Mouse (Mus musculus) brain, embryonic 14.5 days (tissue): ENCODE measurements around the gene Slc4a7.

ENCODE experiments used
- CTCF ChIP-seq: fragments of 200-500 bp; IDR thresholded peaks from 2 replicates; pipeline ENCODE4 v1.5.1; 2012; ENCODE audit warnings: inconsistent platforms, mild to moderate bottlenecking, moderate library complexity, borderline replicate concordance; ENCODE audit not compliant: insufficient read depth, insufficient read length; ENCODE audit errors: extremely low read depth
- POLR2A ChIP-seq: fragments of 200-500 bp; IDR thresholded peaks from 2 replicates; pipeline ENCODE4 v1.6.1; 2012; ENCODE audit warnings: mild to moderate bottlenecking, inconsistent platforms, borderline replicate concordance; ENCODE audit not compliant: poor library complexity, insufficient read depth, insufficient read length, severe bottlenecking; ENCODE audit errors: extremely low read depth

GRCm38 (mm10) chr14:14837627-14838026 lies 135.5 kb downstream of the Slc4a7 start:
- no peak for TF ChIP-seq CTCF
- TF ChIP-seq POLR2A: no peak
